Mouse (Mus musculus): ENCODE data around the gene Inka1. TPM values are rescaled to one million over a fixed set of nuclear protein-coding genes. Genes with fewer than 3 reads are reported as not detected.
"Not testable (repeated sequence)": the region's sequence is repeated elsewhere in the genome, so short reads cannot be mapped to it uniquely, and the experiment has no call there.

Inka1 gene
- 68.7 and 76.6 TPM in 2 replicates for polyA plus RNA-seq (2015; fragmentation: Nextera tagmentation; extraction: Ambion mirVana)

DNA sequence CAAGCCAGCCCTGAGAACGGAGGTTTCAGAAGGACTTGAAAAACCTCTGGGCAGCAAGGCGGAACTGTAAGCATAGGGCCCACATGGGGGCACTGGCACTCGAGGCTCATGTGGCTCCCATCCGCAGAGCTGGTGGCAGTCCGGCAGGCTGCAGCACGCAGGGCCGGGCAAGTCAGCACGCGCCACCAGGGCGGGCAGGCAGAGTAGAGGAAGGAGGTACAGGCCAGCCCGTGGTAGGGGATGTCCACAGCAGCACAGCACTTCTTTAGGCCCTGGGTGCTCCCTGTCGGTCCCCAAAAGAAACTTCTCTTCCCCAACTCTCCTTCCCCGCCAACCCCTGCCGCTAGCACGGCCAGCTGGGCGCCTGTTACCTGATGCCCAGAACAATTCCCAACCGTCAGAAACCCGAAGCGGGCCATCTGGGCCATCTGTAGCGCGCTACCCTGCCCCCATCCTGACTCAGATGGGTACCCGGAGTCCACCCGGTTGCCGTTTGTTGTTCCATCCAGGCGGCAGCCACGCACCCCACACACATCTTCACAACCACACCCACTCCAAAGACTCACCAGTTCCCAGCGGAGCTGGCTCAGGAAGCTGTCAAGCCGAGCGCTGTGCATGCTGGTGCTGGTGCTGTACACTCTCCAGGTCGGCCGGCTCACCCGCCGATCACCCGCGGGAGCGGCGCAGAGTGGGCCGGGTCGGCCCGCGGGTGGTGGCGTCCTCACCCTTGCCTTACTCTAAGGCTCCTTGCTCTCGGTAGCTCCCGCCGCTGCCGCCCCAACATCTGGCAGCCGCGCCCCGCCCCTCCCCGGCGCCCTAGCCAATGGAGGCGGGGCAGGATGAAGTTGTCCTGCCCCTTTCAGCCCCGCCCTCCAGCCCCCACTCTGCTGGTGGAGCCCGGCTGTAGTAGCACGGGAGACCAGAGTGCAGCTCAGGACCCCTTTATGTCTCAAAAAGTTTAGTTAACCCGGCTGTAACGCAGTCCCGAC is at the start of gene Inka1:
Gene Inka1 (minus strand): TSS at position 749 of the 989 bp plus-strand sequence.
- ATAC-seq (ENCODE audit: borderline replicate concordance, extremely low read depth, low FRiP score, low TSS enrichment): peak; percentile 65
- WGBS: under 1% methylated on average over 58 of the region's 58 CpGs
- H3K4me1 ChIP-seq: peaks cover 52% of the 10 kb centered on the region

DNA sequence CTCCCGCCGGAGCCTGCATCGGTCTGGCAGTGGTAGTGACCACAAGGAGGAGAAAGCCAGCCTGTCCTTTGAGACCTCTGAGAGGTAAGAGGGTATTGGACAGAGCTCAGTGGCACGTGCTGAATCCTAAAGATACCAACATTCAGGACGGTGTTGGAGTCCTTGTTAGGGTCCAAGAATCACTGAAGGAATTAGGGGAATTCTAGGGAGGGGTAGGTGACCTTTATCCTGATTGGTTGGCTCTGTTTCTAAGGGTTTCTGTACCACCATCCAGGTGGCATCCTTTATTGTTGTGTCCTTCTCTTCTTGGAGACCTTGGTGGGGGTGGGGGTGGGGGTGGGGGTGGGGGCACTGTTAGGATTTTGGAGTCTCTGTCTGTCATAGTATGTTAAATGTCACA is 46.4 kb upstream of the Inka1 start:
- no peaks in the 10 kb centered on the region for H3K9me3 ChIP-seq
- WGBS: 89% methylated on average over 5 of the region's 5 CpGs
- H3K27me3 ChIP-seq: no peaks in the 10 kb centered on the region
- no peak overlapping the region for H3K4me2 ChIP-seq
- peaks cover 44% of the 10 kb centered on the region for H3K36me3 ChIP-seq
- no peak overlapping the region for H3K4me3 ChIP-seq
- H3K27ac ChIP-seq: no peak overlapping the region
- H3K4me1 ChIP-seq: no peaks in the 10 kb centered on the region
- no peak overlapping the region for H3K9ac ChIP-seq
- no peak for ATAC-seq (ENCODE audit: borderline replicate concordance, extremely low read depth, low FRiP score, low TSS enrichment)

More for the DNA sequence above, at the start of gene Inka1:
- peak within 1 kb of the TSS; percentile 100 for H3K27ac ChIP-seq
- no peaks in the 10 kb centered on the region for H3K36me3 ChIP-seq
- no peaks in the 10 kb centered on the region for H3K9me3 ChIP-seq
- peak within 1 kb of the TSS; percentile 66 for H3K4me3 ChIP-seq
- H3K4me2 ChIP-seq: peak within 1 kb of the TSS; percentile 88
- peak within 1 kb of the TSS; percentile 67 for H3K9ac ChIP-seq
- H3K27me3 ChIP-seq: no peaks in the 10 kb centered on the region

DNA sequence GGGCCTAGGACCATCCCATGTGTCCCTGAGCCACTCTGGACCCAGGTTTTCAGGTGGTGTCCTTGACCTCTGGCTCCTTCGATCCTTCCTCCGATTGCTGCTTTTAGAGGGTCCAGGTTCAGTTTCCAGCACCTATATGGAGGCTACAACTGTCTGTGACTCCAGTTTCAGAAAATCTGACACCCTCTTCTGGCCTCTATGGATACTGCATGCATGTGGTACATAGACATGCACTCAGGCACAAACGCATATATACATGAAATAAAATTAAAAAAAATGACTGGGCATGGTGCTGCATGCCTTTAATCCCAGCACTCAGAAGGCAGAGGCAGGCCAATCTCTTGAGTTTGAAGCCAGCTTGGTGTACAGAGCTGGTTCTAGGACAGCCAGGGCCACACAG is 42.2 kb upstream of the Inka1 start:
- Histone ChIP-seq H3K27me3 (no peaks in the 10 kb centered on the region), H3K4me1 (no peaks in the 10 kb centered on the region), H3K9ac (no peak overlapping the region), H3K36me3 (peaks cover 55% of the 10 kb centered on the region), H3K4me2 (no peak overlapping the region), H3K9me3 (no peaks in the 10 kb centered on the region), H3K27ac (no peak overlapping the region), H3K4me3 (no peak overlapping the region)
- no peak for ATAC-seq (ENCODE audit: borderline replicate concordance, extremely low read depth, low FRiP score, low TSS enrichment)
- 97% methylated on average over 3 of the region's 3 CpGs for WGBS

DNA sequence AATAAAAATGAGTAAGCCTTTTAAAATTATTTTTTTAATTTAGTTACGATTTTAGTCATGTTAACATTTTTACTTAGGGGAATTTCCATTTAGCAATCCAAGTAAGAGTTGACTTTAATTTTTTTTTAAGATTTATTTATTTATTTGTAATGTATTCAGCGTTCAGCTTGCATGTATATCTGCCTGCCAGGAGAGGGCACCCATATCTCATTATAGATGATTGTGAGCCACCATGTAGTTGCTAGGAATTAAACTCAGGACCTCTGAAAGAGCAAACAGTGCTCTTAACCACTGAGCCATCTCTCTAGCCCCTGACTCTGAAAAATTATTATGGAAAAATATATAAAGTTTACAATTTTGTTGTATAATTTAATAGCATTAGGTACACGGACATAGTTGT is 40.9 kb upstream of the Inka1 start:
- H3K36me3 ChIP-seq: peaks cover 47% of the 10 kb centered on the region
- no peak overlapping the region for H3K9ac ChIP-seq
- ATAC-seq (ENCODE audit: borderline replicate concordance, extremely low read depth, low FRiP score, low TSS enrichment): no peak
- no peak overlapping the region for H3K4me2 ChIP-seq
- H3K4me1 ChIP-seq: no peaks in the 10 kb centered on the region
- no peaks in the 10 kb centered on the region for H3K9me3 ChIP-seq
- no peak overlapping the region for H3K4me3 ChIP-seq
- H3K27me3 ChIP-seq: no peaks in the 10 kb centered on the region
- WGBS: 86% methylated on average over 3 of the region's 3 CpGs
- H3K27ac ChIP-seq: no peak overlapping the region

DNA sequence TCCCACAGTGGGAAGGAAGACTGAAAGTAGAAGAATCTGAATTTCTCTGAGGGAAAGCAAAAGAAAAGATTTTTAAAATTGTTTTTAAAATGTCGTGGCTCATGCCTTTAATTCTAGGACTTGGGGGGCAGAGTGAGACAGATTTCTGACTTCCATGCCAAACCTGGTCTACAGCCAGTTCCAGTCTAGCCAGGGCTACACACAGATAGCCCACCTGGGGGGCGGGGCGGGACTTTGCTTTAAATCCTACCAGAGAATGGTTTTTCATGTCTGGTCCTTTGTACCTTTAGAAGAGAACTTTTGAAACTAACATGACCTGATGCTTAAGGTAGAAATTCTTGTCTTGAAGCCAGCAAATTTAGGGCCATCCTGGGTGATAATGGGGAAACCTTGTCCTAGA is 37.5 kb upstream of the Inka1 start:
- no peaks in the 10 kb centered on the region for H3K9me3 ChIP-seq
- peaks cover 39% of the 10 kb centered on the region for H3K36me3 ChIP-seq
- no peak for ATAC-seq (ENCODE audit: borderline replicate concordance, extremely low read depth, low FRiP score, low TSS enrichment)
- no peak overlapping the region for H3K27ac ChIP-seq
- no peak overlapping the region for H3K9ac ChIP-seq
- no peaks in the 10 kb centered on the region for H3K27me3 ChIP-seq
- H3K4me2 ChIP-seq: no peak overlapping the region
- 89% methylated on average over 3 of the region's 3 CpGs for WGBS
- H3K4me3 ChIP-seq: no peak overlapping the region
- 0 out of 2 replicates have a peak, but pooled peaks cover 3% of the 10 kb centered on the region for H3K4me1 ChIP-seq

DNA sequence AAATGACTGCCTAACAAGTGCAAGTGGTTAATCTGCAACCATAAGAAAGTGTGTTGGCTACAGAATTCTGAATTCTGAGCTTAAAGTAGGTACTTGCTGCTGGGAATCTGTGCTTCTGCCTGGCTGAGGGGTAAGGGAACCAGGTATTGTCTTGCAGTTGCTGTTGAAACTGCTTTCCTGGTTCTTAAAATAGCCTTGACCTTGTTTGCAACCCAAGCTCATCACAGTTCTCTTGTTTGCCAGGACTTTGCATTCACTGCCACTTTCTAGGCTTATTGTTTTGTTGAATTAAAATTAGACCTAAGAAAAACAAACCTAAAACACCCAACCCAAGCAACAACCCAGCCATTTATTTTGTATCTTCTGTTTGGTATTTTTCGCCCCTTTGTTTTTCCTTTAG is 35.1 kb upstream of the Inka1 start:
- Histone ChIP-seq H3K4me2 (no peak overlapping the region), H3K9ac (no peak overlapping the region)

DNA sequence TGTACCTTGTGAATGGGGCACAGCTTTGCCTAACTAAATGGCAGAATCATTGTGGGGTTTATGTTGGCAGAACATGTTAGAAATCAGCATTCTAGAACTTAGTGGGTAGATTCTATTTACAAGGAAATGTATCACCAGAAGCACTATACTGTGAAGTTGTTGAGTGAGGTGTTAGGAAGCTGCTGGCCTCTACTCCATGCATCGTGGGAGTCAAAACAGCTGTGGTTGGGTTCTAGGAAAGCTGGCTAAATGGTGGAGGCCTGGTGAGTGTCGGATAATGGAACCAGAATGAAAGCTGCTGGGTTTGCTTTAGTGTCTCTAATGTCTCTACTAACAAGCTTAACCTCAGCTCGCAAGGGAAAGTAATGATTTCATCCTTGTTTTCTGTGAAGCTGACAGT is 31.4 kb upstream of the Inka1 start:
- Histone ChIP-seq H3K4me3 (no peak overlapping the region), H3K4me2 (no peak overlapping the region), H3K4me1 (0 out of 2 replicates have a peak, but pooled peaks cover 3% of the 10 kb centered on the region), H3K9me3 (no peaks in the 10 kb centered on the region), H3K36me3 (peaks cover 12% of the 10 kb centered on the region), H3K27ac (no peak overlapping the region), H3K9ac (no peak overlapping the region), H3K27me3 (no peaks in the 10 kb centered on the region)
- WGBS: 83% methylated on average over 3 of the region's 3 CpGs
- no peak for ATAC-seq (ENCODE audit: borderline replicate concordance, extremely low read depth, low FRiP score, low TSS enrichment)

More for the DNA sequence above, 35.1 kb upstream of the Inka1 start:
- H3K4me3 ChIP-seq: no peak overlapping the region
- H3K27ac ChIP-seq: no peak overlapping the region
- no peak for ATAC-seq (ENCODE audit: borderline replicate concordance, extremely low read depth, low FRiP score, low TSS enrichment)
- peaks cover 21% of the 10 kb centered on the region for H3K36me3 ChIP-seq
- 89% methylated on average over 1 of the region's 1 CpGs for WGBS
- no peaks in the 10 kb centered on the region for H3K27me3 ChIP-seq
- no peaks in the 10 kb centered on the region for H3K9me3 ChIP-seq
- H3K4me1 ChIP-seq: 0 out of 2 replicates have a peak, but pooled peaks cover 3% of the 10 kb centered on the region

DNA sequence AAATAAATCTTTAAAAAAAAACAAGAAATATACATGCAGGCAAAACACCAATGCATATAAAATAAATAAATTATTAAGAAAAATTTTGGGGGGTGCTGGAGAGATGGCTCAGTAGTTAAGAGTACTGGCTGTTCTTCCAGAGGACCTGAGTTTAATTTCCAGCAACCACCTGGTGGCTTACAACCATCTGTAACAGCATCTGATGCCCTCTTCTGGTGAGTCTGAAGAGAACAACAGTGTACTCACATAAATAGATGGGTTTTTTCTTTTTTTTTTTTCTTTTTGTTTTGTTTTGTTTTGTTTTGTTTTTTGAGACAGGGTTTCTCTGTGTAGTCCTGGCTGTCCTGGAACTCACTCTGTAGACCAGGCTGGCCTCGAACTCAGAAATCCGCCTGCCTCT is 27.9 kb upstream of the Inka1 start:
- H3K27me3 ChIP-seq; H3K27ac ChIP-seq; ATAC-seq (ENCODE audit: borderline replicate concordance, extremely low read depth, low FRiP score, low TSS enrichment); H3K9me3 ChIP-seq; H3K4me3 ChIP-seq; H3K4me2 ChIP-seq; H3K9ac ChIP-seq; H3K4me1 ChIP-seq: not testable (repeated sequence)
- peaks cover 12% of the 10 kb centered on the region for H3K36me3 ChIP-seq
- 98% methylated on average over 2 of the region's 2 CpGs for WGBS

DNA sequence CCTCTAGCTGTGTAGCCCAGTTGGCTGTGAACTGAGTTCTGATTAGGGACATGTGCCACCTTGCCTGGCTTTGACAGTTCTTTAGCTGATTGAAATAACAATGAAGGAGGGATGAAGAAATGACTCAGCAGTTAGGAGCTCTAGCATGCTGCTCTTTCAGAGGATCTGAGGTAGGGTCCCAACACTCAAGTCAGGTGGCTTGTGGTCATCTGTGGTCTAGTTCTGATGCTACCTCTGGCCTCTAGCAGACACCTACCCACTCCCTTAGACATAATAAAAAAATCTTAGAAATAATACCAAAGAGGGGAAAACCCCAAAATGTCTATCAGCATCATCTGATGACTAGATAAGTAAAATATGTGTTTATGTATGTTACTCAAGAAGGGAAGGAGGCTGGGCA is 24.7 kb upstream of the Inka1 start:
- 0 out of 2 replicates have a peak, but pooled peaks cover 7% of the 10 kb centered on the region for H3K4me1 ChIP-seq
- no peak overlapping the region for H3K4me3 ChIP-seq
- H3K9me3 ChIP-seq: no peaks in the 10 kb centered on the region
- ATAC-seq (ENCODE audit: borderline replicate concordance, extremely low read depth, low FRiP score, low TSS enrichment): no peak
- no peak overlapping the region for H3K4me2 ChIP-seq
- no peaks in the 10 kb centered on the region for H3K27me3 ChIP-seq
- H3K9ac ChIP-seq: no peak overlapping the region
- H3K27ac ChIP-seq: no peak overlapping the region
- H3K36me3 ChIP-seq: peaks cover 10% of the 10 kb centered on the region; the same call in 1 of the 2 replicates

DNA sequence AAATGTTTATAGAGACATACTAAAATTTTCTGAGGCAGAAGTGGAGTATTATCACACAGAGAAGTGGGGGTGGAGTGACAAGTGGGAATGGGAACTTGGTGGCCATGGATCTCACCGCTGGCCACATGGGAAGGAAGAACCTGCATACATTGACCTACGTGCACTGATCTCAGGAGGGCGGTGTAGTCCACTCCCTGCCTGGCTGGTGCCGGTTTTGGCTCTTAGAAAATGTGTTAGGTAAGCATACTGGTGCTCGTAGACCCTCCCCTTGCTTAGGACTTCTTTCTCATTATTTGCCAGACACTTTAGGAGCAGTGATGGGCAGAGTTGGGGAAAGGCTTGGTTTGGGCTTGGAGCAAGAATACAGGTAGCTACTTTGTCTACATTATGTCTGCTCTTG is 22.4 kb upstream of the Inka1 start:
- WGBS: 78% methylated on average over 5 of the region's 5 CpGs

DNA sequence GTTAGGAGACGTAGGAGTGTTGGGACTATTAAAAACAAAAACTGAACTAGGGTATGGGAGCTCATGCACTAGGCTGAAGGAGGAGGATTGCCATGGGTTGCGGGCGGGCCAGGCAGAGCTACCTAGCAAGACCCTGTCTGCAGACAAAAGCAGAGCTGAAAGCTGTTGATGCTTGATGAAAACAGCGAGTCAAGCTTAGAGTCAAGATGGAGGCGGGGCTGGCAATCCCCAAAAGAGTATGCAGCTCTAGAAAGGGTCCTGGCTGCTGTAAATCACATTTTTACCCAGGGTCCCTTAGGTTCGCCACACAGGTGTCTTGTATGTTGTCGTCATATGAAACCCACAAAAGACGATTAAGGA is 17.8 kb upstream of the Inka1 start:
- peak overlapping the region; percentile 91; the same call in 1 of the 2 replicates for H3K27ac ChIP-seq
- peak overlapping the region; percentile 98 for H3K9ac ChIP-seq
- H3K4me3 ChIP-seq: peak overlapping the region; percentile 94
- no peaks in the 10 kb centered on the region for H3K27me3 ChIP-seq
- H3K4me2 ChIP-seq: peak overlapping the region; percentile 62
- no peaks in the 10 kb centered on the region for H3K9me3 ChIP-seq
- ATAC-seq (ENCODE audit: borderline replicate concordance, extremely low read depth, low FRiP score, low TSS enrichment): no peak
- WGBS: 13% methylated on average over 8 of the region's 8 CpGs
- H3K36me3 ChIP-seq: no peaks in the 10 kb centered on the region; the same call in 1 of the 2 replicates
- H3K4me1 ChIP-seq: peaks cover 13% of the 10 kb centered on the region

More for the DNA sequence above, 22.4 kb upstream of the Inka1 start:
- H3K4me1 ChIP-seq: peaks cover 18% of the 10 kb centered on the region
- H3K9me3 ChIP-seq: no peaks in the 10 kb centered on the region
- peaks cover 7% of the 10 kb centered on the region for H3K36me3 ChIP-seq
- no peak overlapping the region for H3K9ac ChIP-seq
- no peak for ATAC-seq (ENCODE audit: borderline replicate concordance, extremely low read depth, low FRiP score, low TSS enrichment)
- no peak overlapping the region for H3K4me2 ChIP-seq
- H3K27ac ChIP-seq: no peak overlapping the region
- no peak overlapping the region for H3K4me3 ChIP-seq
- no peaks in the 10 kb centered on the region for H3K27me3 ChIP-seq
